Mouse (Mus musculus): ENCODE results near the gene Havcr1.

The Havcr1 gene

DNA sequence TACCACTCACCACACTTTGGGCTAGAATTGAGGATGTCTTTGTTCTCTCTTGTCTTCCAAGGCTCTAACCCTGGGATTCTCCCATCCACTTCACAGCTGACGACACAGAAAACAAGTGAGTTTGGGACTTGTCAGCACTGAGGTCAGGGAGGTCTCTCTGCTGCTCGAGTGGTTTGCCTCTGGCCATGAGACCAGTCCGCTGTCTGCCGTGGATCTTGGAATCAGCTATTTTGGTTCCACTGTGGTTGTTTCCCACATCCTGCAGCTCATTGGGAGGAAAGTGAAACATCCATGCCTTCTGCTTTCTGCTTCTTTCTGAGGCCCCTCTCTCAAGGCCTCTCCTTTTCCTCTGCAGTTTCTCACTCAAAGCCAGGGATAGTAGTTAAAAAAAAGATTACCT is 85.0 kb downstream of the Havcr1 start:
- no peak for DNase-seq (ENCODE audit: low spot score)

Data from left cerebral cortex, adult 11 months (tissue).